Mouse (Mus musculus): ENCODE results near the gene Rai14. TPM values are rescaled to one million over a fixed set of nuclear protein-coding genes. Genes with fewer than 3 reads are reported as not detected.

Gene Rai14
- 54.7 and 59.5 TPM in 2 replicates for polyA plus RNA-seq (2015; fragmentation: Nextera tagmentation; extraction: Ambion mirVana)

DNA sequence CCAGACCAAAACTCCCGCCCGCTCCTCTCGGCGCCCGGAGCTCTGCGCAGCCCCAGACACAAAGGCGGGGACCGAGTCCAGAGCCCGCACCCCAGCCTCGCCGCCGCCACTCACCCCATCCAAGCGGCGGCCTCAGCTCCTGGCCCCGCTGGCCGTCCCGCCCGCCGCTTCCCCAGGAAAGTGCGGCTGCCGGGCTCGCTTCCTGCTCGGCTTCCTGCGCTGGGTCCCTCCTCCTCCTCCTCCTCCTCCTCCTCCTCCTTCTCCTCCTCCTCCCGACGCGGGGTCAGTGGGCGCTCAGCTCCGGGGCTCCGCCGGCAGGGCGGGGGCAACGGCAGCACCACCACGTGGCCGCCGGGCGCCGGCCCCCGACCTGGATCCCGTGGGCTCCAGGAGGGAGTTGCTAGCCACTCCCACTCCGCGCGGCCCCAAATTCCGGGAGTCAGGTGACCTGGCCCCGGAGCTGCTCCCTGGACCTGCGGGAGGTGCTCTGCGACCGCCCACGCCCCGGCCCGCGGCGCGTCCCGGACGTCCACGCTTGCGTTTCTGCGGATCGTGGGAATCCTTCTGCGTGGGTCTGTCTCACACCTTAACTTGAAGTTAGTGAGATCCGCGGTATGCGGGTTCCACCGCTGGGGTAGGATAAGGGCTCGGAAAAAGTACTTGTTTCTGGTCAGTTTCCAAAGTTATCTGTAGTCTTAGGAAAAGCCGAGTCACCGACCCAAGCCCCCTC is at the start of gene Rai14:
Rai14 (minus strand) TSS at position 216 of the 730 bp plus-strand sequence.
- peak within 1 kb of the TSS; percentile 88 for H3K9ac ChIP-seq
- peak within 1 kb of the TSS; percentile 77 for H3K4me2 ChIP-seq (replicated peaks)
- H3K36me3 ChIP-seq, result no peaks in the 10 kb centered on the region
- H3K27ac ChIP-seq (replicated peaks), result peak within 1 kb of the TSS; percentile 95
- under 1% methylated on average over 56 of the region's 68 CpGs for WGBS
- H3K9me3 ChIP-seq (replicated peaks), result no peaks in the 10 kb centered on the region
- peak within 1 kb of the TSS; percentile 86 for H3K4me3 ChIP-seq (replicated peaks)
- peaks cover 29% of the 10 kb centered on the region for H3K4me1 ChIP-seq
- H3K27me3 ChIP-seq, result no peaks in the 10 kb centered on the region
- ATAC-seq (ENCODE audit: insufficient number of reproducible peaks, low FRiP score, low TSS enrichment, low read depth), result peak; percentile 86

DNA sequence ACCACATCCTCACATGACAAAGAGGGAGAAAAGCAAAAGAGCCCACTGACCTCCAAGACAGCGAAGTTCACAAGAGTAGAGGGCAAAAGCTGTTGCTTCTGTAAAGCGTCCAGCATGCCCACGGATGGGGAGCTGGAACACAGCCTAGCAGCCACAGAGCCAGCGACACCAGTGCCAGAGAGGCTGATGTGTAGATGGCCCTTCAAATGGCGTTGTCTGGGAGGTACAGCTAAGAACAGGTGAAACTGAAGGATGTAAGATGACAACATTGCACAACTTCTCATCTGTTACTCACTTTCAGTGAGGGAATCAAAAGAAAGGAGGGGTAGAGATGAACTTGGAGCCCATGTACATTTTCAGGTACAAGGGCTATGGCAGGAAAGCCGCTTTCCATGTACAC is 47.0 kb upstream of the Rai14 start:
- Histone ChIP-seq H3K27ac (replicated peaks) (no peak overlapping the region), H3K36me3 (no peaks in the 10 kb centered on the region), H3K4me3 (replicated peaks) (no peak overlapping the region), H3K27me3 (no peaks in the 10 kb centered on the region), H3K9me3 (replicated peaks) (no peaks in the 10 kb centered on the region), H3K4me2 (replicated peaks) (no peak overlapping the region), H3K4me1 (no peaks in the 10 kb centered on the region), H3K9ac (no peak overlapping the region)
- ATAC-seq (ENCODE audit: insufficient number of reproducible peaks, low FRiP score, low TSS enrichment, low read depth), result no peak
- WGBS, result 91% methylated on average over 6 of the region's 6 CpGs

DNA sequence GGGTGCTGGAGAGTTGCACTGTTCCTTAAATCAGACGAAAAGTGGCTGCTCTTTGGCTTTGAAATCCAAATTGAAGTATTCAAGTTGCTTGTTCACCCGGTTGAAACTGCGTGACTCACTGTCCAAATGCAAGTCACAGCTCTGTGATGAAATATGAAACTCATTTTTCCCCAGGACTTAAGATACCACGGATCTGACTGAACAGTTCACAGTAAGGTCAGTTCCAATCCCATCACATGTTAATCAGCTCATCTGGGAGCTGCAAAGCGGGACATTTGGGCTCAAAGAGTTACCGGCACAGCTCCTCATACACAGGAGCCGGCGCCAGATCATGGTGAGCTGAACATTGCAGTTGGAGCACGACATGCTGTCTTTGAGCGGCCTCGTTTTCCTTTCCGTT is 45.6 kb upstream of the Rai14 start:
- 58% methylated on average over 12 of the region's 12 CpGs for WGBS
- Histone ChIP-seq H3K4me3 (replicated peaks) (no peak overlapping the region), H3K36me3 (no peaks in the 10 kb centered on the region), H3K27me3 (no peaks in the 10 kb centered on the region), H3K27ac (replicated peaks) (no peak overlapping the region), H3K4me2 (replicated peaks) (no peak overlapping the region), H3K9ac (no peak overlapping the region), H3K9me3 (replicated peaks) (no peaks in the 10 kb centered on the region), H3K4me1 (no peaks in the 10 kb centered on the region)
- no peak for ATAC-seq (ENCODE audit: insufficient number of reproducible peaks, low FRiP score, low TSS enrichment, low read depth)

DNA sequence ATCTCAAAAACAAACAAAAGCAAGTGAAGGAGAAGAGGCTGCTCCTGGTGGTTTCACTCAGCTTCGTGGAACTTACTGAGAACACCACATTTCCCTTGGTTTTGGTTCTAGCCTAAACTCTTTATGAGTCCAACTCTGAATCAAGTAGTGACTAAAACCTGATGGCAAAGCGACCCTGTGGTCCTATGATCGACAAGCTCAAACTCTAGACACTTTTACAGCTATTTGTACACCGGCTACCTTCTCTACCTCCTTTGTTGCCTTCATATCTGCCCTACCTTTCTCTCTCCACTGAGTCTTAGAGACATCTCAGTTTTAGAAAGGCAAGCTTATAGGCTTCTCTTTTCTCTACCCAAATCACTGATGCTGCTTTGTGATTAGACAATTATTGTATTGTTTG is 45.0 kb upstream of the Rai14 start:
- Histone ChIP-seq H3K9me3 (replicated peaks) (no peaks in the 10 kb centered on the region), H3K27me3 (no peaks in the 10 kb centered on the region), H3K36me3 (no peaks in the 10 kb centered on the region), H3K27ac (replicated peaks) (no peak overlapping the region), H3K4me2 (replicated peaks) (no peak overlapping the region), H3K9ac (no peak overlapping the region), H3K4me1 (no peaks in the 10 kb centered on the region), H3K4me3 (replicated peaks) (no peak overlapping the region)
- 89% methylated on average over 4 of the region's 4 CpGs for WGBS
- no peak for ATAC-seq (ENCODE audit: insufficient number of reproducible peaks, low FRiP score, low TSS enrichment, low read depth)

DNA sequence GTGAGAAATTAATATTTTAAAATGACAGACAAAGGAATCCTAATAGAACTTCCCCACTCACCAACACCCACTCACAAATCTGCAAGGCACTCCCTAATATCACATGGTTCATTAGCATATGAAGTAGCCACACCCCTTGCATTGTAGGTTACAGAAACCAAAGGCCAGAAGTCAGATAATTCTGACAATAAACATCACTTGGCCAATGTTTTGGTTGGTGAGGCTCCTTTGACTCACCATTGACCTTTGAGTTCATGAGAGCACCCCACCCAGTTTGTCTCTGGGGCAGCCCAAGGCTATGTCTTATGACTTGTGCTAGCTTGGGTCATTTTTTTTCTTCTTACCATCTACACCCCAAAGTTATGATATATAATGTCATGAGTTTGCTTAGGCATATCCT is 44.4 kb upstream of the Rai14 start:
- H3K4me3 ChIP-seq (replicated peaks), result no peak overlapping the region
- no peaks in the 10 kb centered on the region for H3K9me3 ChIP-seq (replicated peaks)
- H3K4me1 ChIP-seq, result no peaks in the 10 kb centered on the region
- no peak for ATAC-seq (ENCODE audit: insufficient number of reproducible peaks, low FRiP score, low TSS enrichment, low read depth)
- H3K27me3 ChIP-seq, result no peaks in the 10 kb centered on the region
- H3K36me3 ChIP-seq, result no peaks in the 10 kb centered on the region
- no peak overlapping the region for H3K9ac ChIP-seq
- no peak overlapping the region for H3K27ac ChIP-seq (replicated peaks)
- H3K4me2 ChIP-seq (replicated peaks), result no peak overlapping the region

DNA sequence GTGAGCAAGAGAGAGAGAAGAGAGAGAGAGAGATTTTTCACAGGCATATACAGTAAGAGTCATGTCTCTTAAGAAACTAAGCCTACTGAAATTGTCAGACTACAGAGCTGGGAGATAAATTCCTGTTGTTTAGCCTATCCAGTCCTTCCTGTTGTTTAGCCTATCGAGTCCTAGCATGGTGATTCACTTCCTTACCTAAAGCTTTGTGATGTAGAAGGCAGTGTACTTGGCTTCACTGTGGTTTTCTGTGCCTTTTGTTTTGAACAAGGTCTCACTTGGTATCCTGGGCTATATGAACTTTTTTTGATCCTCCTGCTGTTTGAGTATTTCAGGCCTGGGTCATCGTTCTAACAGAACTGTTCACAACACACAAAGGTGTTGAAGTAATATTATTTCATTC is 36.7 kb upstream of the Rai14 start:
- Histone ChIP-seq H3K4me2 (replicated peaks) (no peak overlapping the region), H3K36me3 (no peaks in the 10 kb centered on the region), H3K4me1 (peaks cover 10% of the 10 kb centered on the region), H3K9me3 (replicated peaks) (no peaks in the 10 kb centered on the region), H3K9ac (no peak overlapping the region), H3K27me3 (no peaks in the 10 kb centered on the region), H3K4me3 (replicated peaks) (no peak overlapping the region), H3K27ac (replicated peaks) (no peak overlapping the region)
- WGBS, result 74% methylated on average over 2 of the region's 2 CpGs
- ATAC-seq (ENCODE audit: insufficient number of reproducible peaks, low FRiP score, low TSS enrichment, low read depth), result no peak

DNA sequence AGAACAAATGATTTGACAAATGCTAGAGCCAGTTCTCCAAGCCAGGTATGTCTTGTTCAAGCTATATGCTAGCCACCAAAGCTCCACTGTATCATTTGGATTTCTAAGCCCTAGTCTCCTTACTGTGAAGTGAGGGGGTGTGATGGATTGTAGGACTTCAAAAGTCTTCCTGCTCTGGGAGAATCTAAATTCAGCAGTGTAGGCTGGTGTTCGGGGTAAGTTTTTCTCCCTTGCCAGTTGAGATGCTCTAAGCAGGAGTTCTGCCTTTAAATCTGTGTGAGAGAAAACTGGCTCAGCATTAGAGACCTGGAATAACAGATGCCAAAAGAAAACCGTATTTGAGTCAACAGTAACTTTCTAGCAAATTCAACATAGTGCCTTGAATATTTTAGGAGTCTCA is 35.9 kb upstream of the Rai14 start:
- no peak for ATAC-seq (ENCODE audit: insufficient number of reproducible peaks, low FRiP score, low TSS enrichment, low read depth)
- Histone ChIP-seq H3K4me1 (peaks cover 10% of the 10 kb centered on the region), H3K4me3 (replicated peaks) (no peak overlapping the region), H3K36me3 (no peaks in the 10 kb centered on the region), H3K27me3 (no peaks in the 10 kb centered on the region), H3K4me2 (replicated peaks) (no peak overlapping the region), H3K9ac (no peak overlapping the region), H3K27ac (replicated peaks) (no peak overlapping the region), H3K9me3 (replicated peaks) (no peaks in the 10 kb centered on the region)
- 78% methylated on average over 2 of the region's 2 CpGs for WGBS

DNA sequence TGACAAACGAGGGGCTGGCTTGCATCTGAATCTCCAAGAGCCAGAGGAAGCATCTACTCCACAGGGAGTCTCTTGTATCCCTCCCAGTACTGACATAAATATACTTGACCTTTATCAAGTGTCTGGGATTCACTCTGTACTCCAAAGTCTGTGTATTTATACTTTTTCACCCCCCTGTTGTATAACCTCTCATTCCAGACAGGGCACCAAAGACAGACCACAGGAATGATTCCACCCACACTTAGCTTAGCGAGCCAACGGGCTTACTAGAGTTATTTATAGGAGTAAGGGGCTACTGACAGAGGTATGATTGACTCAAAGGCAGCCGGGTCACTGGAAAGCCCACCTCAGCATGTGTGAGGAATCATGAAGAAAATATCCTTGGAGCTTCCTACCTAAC is 35.3 kb upstream of the Rai14 start:
- Histone ChIP-seq H3K27me3 (no peaks in the 10 kb centered on the region), H3K27ac (replicated peaks) (no peak overlapping the region), H3K9me3 (replicated peaks) (no peaks in the 10 kb centered on the region), H3K9ac (no peak overlapping the region), H3K36me3 (no peaks in the 10 kb centered on the region), H3K4me2 (replicated peaks) (no peak overlapping the region), H3K4me3 (replicated peaks) (no peak overlapping the region), H3K4me1 (peaks cover 10% of the 10 kb centered on the region)
- WGBS, result 53% methylated on average over 4 of the region's 4 CpGs
- ATAC-seq (ENCODE audit: insufficient number of reproducible peaks, low FRiP score, low TSS enrichment, low read depth), result no peak

DNA sequence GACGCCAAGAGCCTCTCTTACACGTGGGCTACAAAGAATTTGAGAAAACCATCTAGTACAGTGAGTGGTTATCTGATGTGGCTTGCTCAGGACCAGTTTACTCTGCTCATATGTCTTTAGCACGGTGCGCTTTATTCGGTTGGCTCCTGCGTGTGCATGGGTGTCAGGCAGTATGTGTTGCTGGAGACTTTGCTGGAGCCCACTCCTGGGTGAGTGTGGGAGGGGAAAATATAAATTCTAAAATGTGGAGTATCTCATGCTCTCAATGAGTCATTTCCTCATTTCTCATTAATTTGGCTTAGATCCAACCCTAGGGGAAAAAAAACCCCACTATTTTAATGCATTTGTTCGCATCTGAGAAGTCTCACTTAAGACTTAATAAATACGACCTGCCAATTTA is 33.2 kb upstream of the Rai14 start:
- no peak overlapping the region for H3K4me2 ChIP-seq (replicated peaks)
- WGBS, result 51% methylated on average over 8 of the region's 8 CpGs
- ATAC-seq (ENCODE audit: insufficient number of reproducible peaks, low FRiP score, low TSS enrichment, low read depth), result no peak; the same call in 1 of the 2 replicates

DNA sequence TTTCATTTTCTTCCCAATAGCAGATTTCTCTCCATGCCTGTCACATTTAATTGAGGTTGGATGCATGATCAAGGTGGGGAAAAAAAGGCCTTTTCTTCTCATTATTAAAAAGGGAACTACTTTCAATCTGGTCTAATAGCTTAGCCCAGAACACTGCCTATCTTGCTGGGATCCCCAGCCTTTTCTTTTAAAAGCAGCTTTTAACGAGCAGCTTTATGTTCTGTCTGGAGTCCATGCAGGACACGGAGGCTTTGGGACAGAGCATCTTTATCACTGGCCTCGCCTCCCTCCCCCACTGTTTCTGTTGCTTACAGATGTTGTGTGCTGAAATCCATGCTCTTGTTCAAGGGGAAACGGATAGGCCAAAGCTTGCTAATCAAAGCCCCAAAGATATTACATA is 32.8 kb upstream of the Rai14 start:
- 36% methylated on average over 4 of the region's 4 CpGs for WGBS
- Histone ChIP-seq H3K27me3 (no peaks in the 10 kb centered on the region), H3K27ac (replicated peaks) (no peak overlapping the region), H3K36me3 (no peaks in the 10 kb centered on the region), H3K9me3 (replicated peaks) (no peaks in the 10 kb centered on the region), H3K4me1 (peaks cover 10% of the 10 kb centered on the region), H3K4me3 (replicated peaks) (no peak overlapping the region), H3K4me2 (replicated peaks) (no peak overlapping the region), H3K9ac (no peak overlapping the region)
- no peak for ATAC-seq (ENCODE audit: insufficient number of reproducible peaks, low FRiP score, low TSS enrichment, low read depth)

More for the DNA sequence above, 33.2 kb upstream of the Rai14 start:
- H3K27me3 ChIP-seq, result no peaks in the 10 kb centered on the region
- no peak overlapping the region for H3K4me3 ChIP-seq (replicated peaks)
- H3K4me1 ChIP-seq, result peaks cover 10% of the 10 kb centered on the region
- no peaks in the 10 kb centered on the region for H3K9me3 ChIP-seq (replicated peaks)
- no peaks in the 10 kb centered on the region for H3K36me3 ChIP-seq
- H3K9ac ChIP-seq, result no peak overlapping the region
- no peak overlapping the region for H3K27ac ChIP-seq (replicated peaks)

DNA sequence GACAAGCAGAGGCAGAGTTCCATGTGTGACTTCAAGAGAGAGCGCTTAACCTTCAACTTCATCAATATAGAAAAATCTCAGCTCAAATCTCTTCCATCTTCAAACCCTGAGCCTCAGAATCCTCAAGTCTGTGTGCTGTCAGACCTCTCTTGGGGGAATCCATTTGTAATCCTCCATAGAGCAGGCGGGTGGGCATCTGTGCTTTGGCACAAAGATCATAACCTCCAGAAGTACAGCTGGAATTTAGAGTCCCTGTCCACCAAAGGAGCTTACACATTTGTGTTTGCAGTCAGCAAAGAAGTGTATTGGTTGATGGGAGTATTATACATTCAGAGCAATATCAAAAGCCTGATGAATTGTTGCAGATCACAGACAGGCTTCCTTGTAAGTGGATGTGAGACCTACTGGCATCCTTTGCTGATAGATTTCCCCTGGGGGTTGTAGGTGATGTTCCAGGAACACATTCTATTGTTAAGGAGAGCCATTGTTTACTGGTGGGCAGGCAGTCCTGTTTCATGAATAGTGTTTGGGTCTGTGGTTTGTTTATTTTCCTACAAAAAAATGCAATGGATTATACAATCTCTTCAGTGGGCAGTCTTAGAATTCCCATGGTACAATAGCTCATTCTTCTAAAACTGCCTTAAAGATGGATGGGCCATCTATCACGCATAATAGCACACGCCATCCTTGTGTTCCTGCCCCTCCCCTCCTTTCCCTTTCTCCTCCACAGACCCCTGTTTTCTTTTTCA is 32.1 kb upstream of the Rai14 start:
- WGBS, result 65% methylated on average over 4 of the region's 4 CpGs
- ATAC-seq (ENCODE audit: insufficient number of reproducible peaks, low FRiP score, low TSS enrichment, low read depth), result no peak
- H3K9me3 ChIP-seq (replicated peaks), result no peaks in the 10 kb centered on the region

More for the DNA sequence above, 32.1 kb upstream of the Rai14 start:
- H3K27me3 ChIP-seq, result no peaks in the 10 kb centered on the region
- no peak overlapping the region for H3K4me2 ChIP-seq (replicated peaks)
- H3K4me3 ChIP-seq (replicated peaks), result no peak overlapping the region
- no peak overlapping the region for H3K27ac ChIP-seq (replicated peaks)
- no peaks in the 10 kb centered on the region for H3K36me3 ChIP-seq
- no peak overlapping the region for H3K9ac ChIP-seq
- H3K4me1 ChIP-seq, result peaks cover 10% of the 10 kb centered on the region
